Mouse (Mus musculus) embryonic facial prominence, embryonic 15.5 days (tissue): Measurements from ENCODE around the gene Hes1. TPM values are rescaled to one million over a fixed set of nuclear protein-coding genes. Genes with fewer than 3 reads are reported as not detected.

Source experiments
- ATAC-seq: fragments of 200-750 bp; cut with Nextera tagmentation; 2 replicates; pipeline ENCODE4 v1.8.0; 2017; ENCODE audit warnings: low read depth, moderate TSS enrichment; ENCODE audit not compliant: insufficient number of reproducible peaks, low FRiP score, low TSS enrichment
- H3K27ac ChIP-seq: fragments of 300-500 bp; sonication (generic); replicated peaks from 2 replicates; pipeline ENCODE4 v1.5.1; 2015; ENCODE audit warnings: mild to moderate bottlenecking, inconsistent platforms
- H3K27me3 ChIP-seq: fragments of 300-500 bp; sonication (generic); 2 replicates; pipeline ENCODE4 v1.6.1; 2015; ENCODE audit warnings: inconsistent platforms
- H3K36me3 ChIP-seq: fragments of 300-500 bp; sonication (generic); 2 replicates; pipeline ENCODE4 v1.6.1; 2015; ENCODE audit warnings: mild to moderate bottlenecking, inconsistent platforms
- H3K4me1 ChIP-seq: fragments of 300-500 bp; sonication (generic); 2 replicates; pipeline ENCODE4 v1.6.1; 2015; ENCODE audit warnings: inconsistent platforms
- H3K4me2 ChIP-seq: fragments of 300-500 bp; sonication (generic); replicated peaks from 2 replicates; pipeline ENCODE4 v1.6.1; 2015; ENCODE audit warnings: mild to moderate bottlenecking, inconsistent platforms
- H3K4me3 ChIP-seq: fragments of 300-500 bp; sonication (generic); replicated peaks from 2 replicates; pipeline ENCODE4 v1.5.1; 2015; ENCODE audit warnings: mild to moderate bottlenecking, inconsistent platforms
- H3K9ac ChIP-seq: fragments of 300-500 bp; sonication (generic); 2 replicates; pipeline ENCODE4 v1.6.1; 2015; ENCODE audit warnings: inconsistent platforms
- H3K9me3 ChIP-seq: fragments of 300-500 bp; sonication (generic); replicated peaks from 2 replicates; pipeline ENCODE4 v1.6.1; 2016; ENCODE audit warnings: inconsistent platforms
- WGBS: fragments of 180-500 bp; shearing (Covaris S2); methylation state at CpG from one replicate; pipeline ENCODE4 v1.1.7; 2015; 5-methylcytosine and 5-hydroxymethylcytosine counted together
- polyA plus RNA-seq: library from polyadenylated mRNA; unstranded; fragments of >200 nt; fragmentation: Nextera tagmentation; extraction: Ambion mirVana; gene quantifications from 2 replicates; pipeline ENCODE4 v1.2.1, GENCODE M21; 2015

Hes1 gene
- polyA plus RNA-seq, 1 experiment from 2014 or later = 63.6 TPM

DNA sequence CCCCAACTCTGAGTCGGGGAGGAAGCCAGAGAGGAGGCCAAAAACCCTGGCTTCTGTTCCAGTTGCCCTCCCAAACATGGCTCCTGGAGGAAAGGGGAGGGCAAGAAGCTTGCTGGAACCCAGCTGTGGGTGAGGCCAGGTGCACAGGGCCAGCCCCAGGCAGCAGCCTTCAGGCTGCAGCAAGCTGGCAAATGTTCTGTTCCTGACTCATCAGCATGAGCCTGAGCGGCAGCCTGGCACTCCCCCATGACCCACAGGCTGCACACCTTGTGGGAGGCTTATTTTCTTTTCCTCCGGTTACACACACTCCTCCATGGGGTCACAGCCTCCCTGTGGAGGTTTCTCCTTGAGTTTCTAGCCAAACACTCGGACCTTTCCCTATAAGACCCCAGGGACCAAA, 30.2 kb upstream of the Hes1 start:
- peaks cover 22% of the 10 kb centered on the region for H3K4me1 ChIP-seq

GRCm38 (mm10) chr16:30034521-30034920, 29.7 kb upstream of the Hes1 start:
- WGBS = 42% methylated on average over 6 of the region's 6 CpGs
- Histone ChIP-seq H3K9ac (no peak overlapping the region), H3K9me3 (no peaks in the 10 kb centered on the region), H3K4me1 (peaks cover 25% of the 10 kb centered on the region), H3K4me2 (no peak overlapping the region), H3K27me3 (no peaks in the 10 kb centered on the region; the same call in 1 of the 2 replicates), H3K36me3 (no peaks in the 10 kb centered on the region), H3K4me3 (no peak overlapping the region), H3K27ac (0 out of 2 replicates have a peak overlapping the region, but pooled peaks have one; percentile 7)
- no peak for ATAC-seq

More for the DNA sequence above, 30.2 kb upstream of the Hes1 start:
- no peak overlapping the region for H3K4me3 ChIP-seq
- H3K9ac ChIP-seq = no peak overlapping the region
- H3K4me2 ChIP-seq = no peak overlapping the region
- 0 out of 2 replicates have a peak overlapping the region, but pooled peaks have one; percentile 7 for H3K27ac ChIP-seq
- no peaks in the 10 kb centered on the region for H3K9me3 ChIP-seq
- no peaks in the 10 kb centered on the region for H3K36me3 ChIP-seq
- ATAC-seq = no peak
- WGBS = 32% methylated on average over 4 of the region's 4 CpGs
- no peaks in the 10 kb centered on the region; the same call in 1 of the 2 replicates for H3K27me3 ChIP-seq

DNA sequence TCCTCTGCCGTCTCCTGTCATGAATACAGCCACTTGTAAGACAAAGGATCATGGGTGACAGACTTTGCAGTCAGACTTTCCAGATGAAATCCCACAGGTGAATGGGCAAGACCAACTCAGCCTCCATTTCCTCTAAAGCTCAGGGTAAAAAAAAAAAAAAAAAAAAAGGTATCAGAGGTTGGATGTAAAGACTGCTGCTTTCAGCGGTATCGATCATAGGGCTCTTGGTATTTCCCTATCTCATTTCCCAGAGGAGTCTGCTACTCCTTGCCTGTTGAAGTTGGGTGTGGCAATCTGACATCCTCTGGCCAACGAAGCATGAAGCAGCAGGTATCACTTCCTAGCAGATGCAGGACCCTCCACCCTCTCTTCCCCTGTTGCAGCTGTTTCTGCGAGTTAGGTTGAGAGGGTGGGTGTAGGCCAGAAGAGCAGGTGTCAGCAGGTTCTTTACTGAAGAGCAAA, 29.2 kb upstream of the Hes1 start:
- no peak for ATAC-seq
- peaks cover 21% of the 10 kb centered on the region for H3K4me1 ChIP-seq
- no peaks in the 10 kb centered on the region for H3K36me3 ChIP-seq
- no peak overlapping the region for H3K4me3 ChIP-seq
- no peaks in the 10 kb centered on the region for H3K9me3 ChIP-seq
- no peak overlapping the region for H3K9ac ChIP-seq
- WGBS = 66% methylated on average over 5 of the region's 5 CpGs
- no peak overlapping the region for H3K4me2 ChIP-seq
- H3K27ac ChIP-seq = no peak overlapping the region
- no peaks in the 10 kb centered on the region for H3K27me3 ChIP-seq

- H3K4me1 ChIP-seq = peaks cover 21% of the 10 kb centered on the region
- H3K27ac ChIP-seq = no peak overlapping the region
- H3K9ac ChIP-seq = no peak overlapping the region
- no peak overlapping the region for H3K4me2 ChIP-seq
- no peak for ATAC-seq
- no peak overlapping the region for H3K4me3 ChIP-seq
- WGBS = 91% methylated on average over 3 of the region's 3 CpGs
- no peaks in the 10 kb centered on the region for H3K9me3 ChIP-seq
- no peaks in the 10 kb centered on the region for H3K27me3 ChIP-seq
- H3K36me3 ChIP-seq = no peaks in the 10 kb centered on the region
Observed at GRCm38 (mm10) chr16:30036104-30036503, 28.1 kb upstream of the Hes1 start.

DNA sequence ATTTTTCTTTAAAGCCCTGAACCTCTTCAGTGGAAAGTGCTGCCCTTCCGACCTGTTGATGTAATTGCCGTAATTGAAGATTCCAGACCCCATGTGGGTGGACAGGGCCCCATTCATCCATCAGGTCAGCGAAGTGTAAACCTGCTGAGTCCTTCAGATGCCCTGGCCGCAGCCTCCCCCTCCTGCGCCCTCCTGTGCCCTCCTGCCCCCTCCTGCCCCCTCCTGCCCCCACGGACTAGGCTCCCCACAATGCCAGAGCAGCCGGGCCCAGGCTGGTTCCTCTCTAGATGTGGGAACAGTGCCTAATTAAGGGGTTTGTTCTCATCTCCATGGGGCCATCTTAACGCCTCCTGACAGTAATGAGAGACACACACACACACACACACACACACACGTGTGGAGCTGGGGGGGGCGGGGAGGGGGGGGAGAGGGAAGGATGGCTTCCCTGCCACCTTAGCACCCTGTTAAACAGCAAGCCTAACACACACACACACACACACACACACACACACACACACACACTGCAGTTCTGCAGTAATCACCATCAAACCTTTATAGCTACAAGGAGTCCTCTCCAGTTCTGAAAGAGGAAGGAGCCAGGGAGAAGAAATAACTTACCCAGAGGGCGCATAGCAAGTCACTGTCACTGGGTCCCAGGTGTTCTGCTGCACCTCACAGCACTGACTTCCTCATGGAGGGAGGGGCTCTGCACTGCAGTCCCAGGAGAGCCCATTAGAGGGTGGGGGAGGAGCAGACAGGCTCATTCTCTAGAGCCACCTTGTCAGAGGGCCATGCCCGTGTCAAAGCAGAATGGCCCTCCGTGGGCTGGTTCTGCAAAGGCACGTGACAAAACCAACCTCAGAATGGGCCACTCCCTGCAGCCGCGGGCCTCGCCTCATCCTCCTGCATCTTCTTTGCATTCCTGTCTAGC, 25.3 kb upstream of the Hes1 start:
- Histone ChIP-seq H3K27ac (no peak overlapping the region), H3K36me3 (no peaks in the 10 kb centered on the region), H3K4me3 (no peak overlapping the region), H3K9ac (no peak overlapping the region), H3K4me1 (peaks cover 18% of the 10 kb centered on the region), H3K27me3 (no peaks in the 10 kb centered on the region), H3K9me3 (no peaks in the 10 kb centered on the region), H3K4me2 (no peak overlapping the region)
- peak; percentile 79 for ATAC-seq
- 29% methylated on average over 14 of the region's 17 CpGs for WGBS

GRCm38 (mm10) chr16:30039841-30040240, 24.3 kb upstream of the Hes1 start:
- no peaks in the 10 kb centered on the region for H3K36me3 ChIP-seq
- H3K27ac ChIP-seq = no peak overlapping the region
- no peak overlapping the region for H3K4me2 ChIP-seq
- 58% methylated on average over 2 of the region's 2 CpGs for WGBS
- no peak overlapping the region for H3K9ac ChIP-seq
- no peaks in the 10 kb centered on the region for H3K9me3 ChIP-seq
- H3K4me1 ChIP-seq = peaks cover 10% of the 10 kb centered on the region
- no peaks in the 10 kb centered on the region for H3K27me3 ChIP-seq
- ATAC-seq = no peak
- H3K4me3 ChIP-seq = no peak overlapping the region

- no peak overlapping the region for H3K27ac ChIP-seq
- H3K4me3 ChIP-seq = no peak overlapping the region
- H3K27me3 ChIP-seq = no peaks in the 10 kb centered on the region
- H3K4me2 ChIP-seq = no peak overlapping the region
- peaks cover 16% of the 10 kb centered on the region for H3K4me1 ChIP-seq
- no peaks in the 10 kb centered on the region for H3K9me3 ChIP-seq
- WGBS = 45% methylated on average over 4 of the region's 4 CpGs
- no peak overlapping the region for H3K9ac ChIP-seq
- no peak for ATAC-seq
- H3K36me3 ChIP-seq = no peaks in the 10 kb centered on the region
Observed at GRCm38 (mm10) chr16:30042859-30043258, 21.3 kb upstream of the Hes1 start.

- Histone ChIP-seq H3K27ac (no peak overlapping the region), H3K4me2 (no peak overlapping the region), H3K9me3 (no peaks in the 10 kb centered on the region), H3K36me3 (no peaks in the 10 kb centered on the region), H3K27me3 (no peaks in the 10 kb centered on the region), H3K4me3 (no peak overlapping the region), H3K9ac (no peak overlapping the region), H3K4me1 (0 out of 2 replicates have a peak, but pooled peaks cover 6% of the 10 kb centered on the region)
- ATAC-seq = peak; percentile 73
- 32% methylated on average over 5 of the region's 5 CpGs for WGBS
Observed at GRCm38 (mm10) chr16:30045615-30046014, 18.6 kb upstream of the Hes1 start.

DNA sequence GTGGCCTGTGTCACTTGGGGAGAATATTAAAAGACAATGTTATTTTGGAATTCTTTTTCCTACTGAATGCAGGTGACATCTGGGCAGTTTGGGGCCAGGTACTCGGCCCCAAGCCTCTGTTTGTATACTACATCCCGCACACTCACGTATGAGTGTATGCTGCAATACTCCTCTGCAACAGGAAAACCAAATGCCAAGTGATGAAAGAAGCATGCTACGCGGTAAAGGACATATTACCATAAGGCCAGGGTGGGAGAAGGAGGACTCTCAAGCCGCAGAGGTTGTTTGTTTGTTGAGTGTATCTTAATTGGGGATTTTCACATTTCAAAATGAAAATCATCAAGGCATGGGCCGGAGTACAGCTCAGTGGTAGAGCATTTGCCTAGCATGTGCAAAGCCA, 17.2 kb upstream of the Hes1 start:
- WGBS = 83% methylated on average over 7 of the region's 7 CpGs
- H3K9me3 ChIP-seq = no peaks in the 10 kb centered on the region
- H3K9ac ChIP-seq = no peak overlapping the region
- no peaks in the 10 kb centered on the region for H3K36me3 ChIP-seq
- ATAC-seq = no peak
- no peaks in the 10 kb centered on the region for H3K27me3 ChIP-seq
- no peak overlapping the region for H3K4me2 ChIP-seq
- no peak overlapping the region for H3K27ac ChIP-seq
- H3K4me3 ChIP-seq = no peak overlapping the region
- 0 out of 2 replicates have a peak, but pooled peaks cover 6% of the 10 kb centered on the region for H3K4me1 ChIP-seq

DNA sequence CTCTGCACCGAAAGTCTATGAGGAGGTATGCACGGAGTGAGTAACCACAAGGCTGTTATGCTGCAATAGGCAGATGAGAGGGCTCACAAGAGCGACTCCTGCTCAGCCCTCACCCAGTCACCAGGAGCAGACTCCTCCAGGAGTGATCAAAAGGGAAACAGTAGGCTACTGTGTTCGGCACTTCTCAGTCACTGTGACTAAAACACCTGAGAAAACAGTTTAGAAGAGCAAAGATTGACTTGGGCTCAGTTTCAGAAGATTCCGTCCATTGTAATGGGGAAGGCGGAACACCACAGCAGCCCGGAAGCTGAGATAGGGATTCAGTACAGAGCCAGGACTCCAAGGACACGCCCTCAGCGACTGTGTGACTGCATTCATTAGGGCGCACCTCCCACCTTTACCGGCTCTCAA, 16.8 kb upstream of the Hes1 start:
- ATAC-seq = no peak

DNA sequence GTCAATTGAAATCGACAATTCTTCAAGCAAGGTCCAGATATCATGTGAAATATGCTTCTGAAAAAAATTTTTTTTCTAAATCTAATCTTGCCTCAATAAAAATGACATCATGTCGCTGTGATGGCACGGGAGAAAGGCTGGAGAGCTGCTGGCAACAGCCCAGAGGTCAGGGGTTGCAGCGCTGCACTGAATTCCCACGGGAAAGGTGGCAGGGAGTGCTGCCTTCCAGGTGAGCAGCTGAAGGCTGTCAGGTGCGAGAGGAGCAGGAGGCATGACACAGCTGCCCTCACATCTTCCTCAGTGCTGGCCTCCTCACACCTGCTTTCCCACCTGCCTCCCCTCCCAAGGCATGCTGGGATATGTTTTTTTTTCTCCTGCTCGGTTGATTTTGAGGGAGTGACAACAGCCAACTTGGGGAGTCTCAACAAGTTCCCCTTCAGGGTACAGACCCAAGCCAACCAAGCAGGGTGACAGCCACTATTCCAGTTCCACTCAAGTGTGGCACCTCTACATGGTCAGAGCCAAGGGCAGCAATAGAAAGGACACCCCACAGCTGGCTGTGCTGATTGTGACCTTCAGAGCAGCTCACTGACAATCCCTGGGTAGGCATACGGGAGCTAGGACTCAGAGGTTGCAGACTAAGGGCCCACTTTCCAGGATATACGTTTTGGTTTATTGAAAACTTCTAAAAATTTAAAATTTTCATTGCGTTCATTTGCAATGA, 13.3 kb upstream of the Hes1 start:
- Histone ChIP-seq H3K36me3 (no peaks in the 10 kb centered on the region), H3K4me1 (0 out of 2 replicates have a peak, but pooled peaks cover 6% of the 10 kb centered on the region), H3K4me2 (no peak overlapping the region), H3K4me3 (no peak overlapping the region), H3K9me3 (no peaks in the 10 kb centered on the region), H3K27me3 (no peaks in the 10 kb centered on the region), H3K27ac (no peak overlapping the region), H3K9ac (no peak overlapping the region)
- no peak for ATAC-seq
- 63% methylated on average over 10 of the region's 10 CpGs for WGBS

More for the DNA sequence above, 16.8 kb upstream of the Hes1 start:
- Histone ChIP-seq H3K4me1 (0 out of 2 replicates have a peak, but pooled peaks cover 6% of the 10 kb centered on the region), H3K9ac (no peak overlapping the region), H3K36me3 (no peaks in the 10 kb centered on the region), H3K27me3 (no peaks in the 10 kb centered on the region), H3K9me3 (no peaks in the 10 kb centered on the region), H3K4me3 (no peak overlapping the region), H3K4me2 (no peak overlapping the region), H3K27ac (no peak overlapping the region)
- 47% methylated on average over 11 of the region's 11 CpGs for WGBS
